Mouse (Mus musculus) mature B cell (primary cell): Measurements from ENCODE around the gene Gm48551.

Experiments
- in situ Hi-C: fragments of 300-500 bp; cut with MboI; formaldehyde crosslinking; loops from 2 replicates; pipeline ENCODE4 v1.14.3; 2019

Gm48551 gene

DNA sequence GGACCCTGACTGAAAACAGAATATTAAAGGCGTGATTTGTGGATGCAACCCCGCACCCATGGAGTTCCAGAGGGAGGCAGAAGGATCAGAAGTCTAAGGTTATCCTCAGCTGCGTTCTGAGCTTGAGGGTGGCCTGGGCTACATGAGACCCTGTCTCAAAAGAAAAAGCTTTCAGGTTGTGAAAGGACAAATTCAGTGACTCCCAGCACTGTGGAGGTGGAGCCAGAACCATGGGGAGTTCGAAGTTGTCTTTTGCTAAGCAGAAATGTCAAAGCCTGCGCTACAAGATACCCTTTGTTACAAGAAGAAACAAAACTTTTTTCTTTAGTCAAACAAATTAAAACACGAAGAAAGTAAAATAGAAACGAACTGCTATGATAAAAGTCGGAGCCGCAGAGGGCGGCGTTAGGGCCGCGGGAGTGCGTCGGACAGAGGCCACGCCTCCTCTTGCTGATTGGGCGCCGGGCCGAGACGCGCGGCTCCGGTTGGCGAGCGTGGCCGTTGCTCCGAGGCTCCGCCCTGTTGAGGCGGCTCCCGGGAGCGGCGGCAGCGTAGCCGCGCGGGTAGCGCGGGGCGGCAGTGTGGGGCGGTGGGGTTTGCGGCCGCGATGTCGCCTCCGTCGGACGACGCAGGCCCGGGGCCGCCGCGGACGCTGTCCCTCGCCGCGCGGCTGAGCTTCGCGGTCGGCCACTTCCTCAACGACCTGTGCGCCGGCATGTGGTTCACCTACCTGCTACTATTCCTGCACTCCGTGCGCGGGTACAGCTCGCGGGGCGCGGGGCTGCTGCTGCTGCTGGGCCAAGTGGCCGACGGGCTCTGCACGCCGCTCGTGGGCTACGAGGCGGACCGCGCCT lies 27.0 kb upstream of the Gm48551 start, which contains the start of gene Mfsd12:
Mfsd12 (plus strand) TSS at position 501 of the 854 bp plus-strand sequence.
- in situ Hi-C loops: no loop called here

DNA sequence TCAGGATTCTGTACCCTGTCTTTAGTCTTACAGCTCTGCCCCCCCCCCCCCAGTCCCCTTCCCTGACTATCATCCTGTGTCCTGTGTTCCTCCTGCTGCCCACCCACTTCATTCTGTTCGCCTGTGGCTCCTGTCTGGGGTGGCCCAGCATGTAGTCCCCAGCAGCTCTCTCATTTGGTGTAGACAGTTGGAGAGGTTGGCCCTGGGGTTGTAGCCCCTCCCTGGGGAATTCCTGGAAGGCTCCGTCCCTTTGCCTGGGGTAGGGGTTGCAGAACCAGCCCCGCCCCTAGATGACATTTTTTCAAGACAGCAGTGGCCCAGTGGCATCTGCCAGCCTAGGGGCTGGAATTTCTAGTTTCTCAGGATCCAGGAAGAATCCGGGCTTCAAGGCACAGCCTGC lies 26.1 kb upstream of the Gm48551 start:
- in situ Hi-C loops: no loop called here

DNA sequence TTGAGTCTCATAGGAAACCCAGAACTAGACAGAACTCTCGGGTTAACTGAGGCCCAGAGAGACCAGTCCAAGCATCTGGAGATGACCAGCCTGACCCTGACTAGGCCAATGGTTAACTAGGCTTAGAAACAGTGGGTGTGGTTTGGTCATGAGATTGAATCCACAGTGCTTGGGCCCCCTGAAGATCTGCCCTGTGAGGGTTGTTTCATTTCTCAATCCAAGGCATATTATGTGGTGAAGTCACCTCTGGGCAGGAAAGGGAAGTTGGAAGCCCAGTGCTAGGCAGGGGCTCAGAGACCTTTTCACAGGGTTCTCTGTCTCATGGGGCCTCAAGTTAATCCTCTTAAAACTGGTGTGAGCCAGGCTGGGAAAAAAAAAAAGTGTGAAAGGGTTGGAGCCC lies 25.4 kb upstream of the Gm48551 start:
- in situ Hi-C loops: no loop called here

DNA sequence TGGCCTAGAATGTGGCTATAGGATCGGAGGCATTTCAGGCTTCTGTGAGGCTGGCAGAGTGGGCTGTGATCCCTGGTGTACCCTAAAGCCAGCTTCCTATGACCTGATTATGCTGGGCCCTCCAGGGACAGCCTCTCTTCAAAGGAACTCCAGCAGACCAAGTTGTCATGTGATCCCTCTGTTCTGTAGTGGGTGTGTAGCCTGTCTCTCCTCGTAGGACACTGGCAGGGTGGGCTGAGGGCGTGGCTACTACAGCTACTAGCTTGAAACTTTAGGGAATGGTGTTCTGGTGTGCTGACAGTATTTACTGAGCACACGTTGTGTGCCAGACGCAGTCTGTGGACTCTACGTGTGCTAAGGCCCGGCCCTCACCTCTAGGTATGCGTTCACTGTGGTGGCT lies 23.5 kb upstream of the Gm48551 start:
- in situ Hi-C loops: no loop called here

DNA sequence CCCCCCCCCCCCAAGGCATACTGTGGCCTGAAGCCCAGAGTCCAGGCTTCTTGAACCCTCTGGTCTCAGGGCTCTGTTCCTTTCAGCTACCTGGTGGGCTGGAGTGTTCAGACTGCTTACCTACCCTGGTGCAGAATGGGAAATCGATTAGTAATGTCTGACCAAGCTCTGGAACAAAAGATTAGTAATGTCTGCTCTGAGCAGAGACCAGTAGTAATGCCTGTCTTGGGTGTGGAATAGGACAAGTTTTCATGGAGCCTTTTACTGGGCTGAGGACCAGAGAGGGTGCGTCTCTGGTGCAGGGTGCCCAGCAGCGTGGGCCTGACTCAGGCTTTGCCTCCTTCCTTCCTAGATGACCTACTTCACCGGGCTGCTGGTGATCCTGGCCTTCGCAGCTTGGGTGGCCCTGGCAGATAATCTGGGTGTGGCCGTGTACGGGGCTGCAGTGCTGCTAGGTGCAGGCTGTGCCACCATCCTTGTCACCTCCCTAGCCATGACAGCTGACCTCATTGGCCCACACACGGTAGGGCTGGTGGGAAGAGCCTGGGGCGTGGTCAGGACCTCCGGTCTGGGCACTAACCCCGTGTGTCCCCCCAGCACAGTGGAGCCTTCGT lies 21.8 kb upstream of the Gm48551 start:
- in situ Hi-C loops: no loop called here

DNA sequence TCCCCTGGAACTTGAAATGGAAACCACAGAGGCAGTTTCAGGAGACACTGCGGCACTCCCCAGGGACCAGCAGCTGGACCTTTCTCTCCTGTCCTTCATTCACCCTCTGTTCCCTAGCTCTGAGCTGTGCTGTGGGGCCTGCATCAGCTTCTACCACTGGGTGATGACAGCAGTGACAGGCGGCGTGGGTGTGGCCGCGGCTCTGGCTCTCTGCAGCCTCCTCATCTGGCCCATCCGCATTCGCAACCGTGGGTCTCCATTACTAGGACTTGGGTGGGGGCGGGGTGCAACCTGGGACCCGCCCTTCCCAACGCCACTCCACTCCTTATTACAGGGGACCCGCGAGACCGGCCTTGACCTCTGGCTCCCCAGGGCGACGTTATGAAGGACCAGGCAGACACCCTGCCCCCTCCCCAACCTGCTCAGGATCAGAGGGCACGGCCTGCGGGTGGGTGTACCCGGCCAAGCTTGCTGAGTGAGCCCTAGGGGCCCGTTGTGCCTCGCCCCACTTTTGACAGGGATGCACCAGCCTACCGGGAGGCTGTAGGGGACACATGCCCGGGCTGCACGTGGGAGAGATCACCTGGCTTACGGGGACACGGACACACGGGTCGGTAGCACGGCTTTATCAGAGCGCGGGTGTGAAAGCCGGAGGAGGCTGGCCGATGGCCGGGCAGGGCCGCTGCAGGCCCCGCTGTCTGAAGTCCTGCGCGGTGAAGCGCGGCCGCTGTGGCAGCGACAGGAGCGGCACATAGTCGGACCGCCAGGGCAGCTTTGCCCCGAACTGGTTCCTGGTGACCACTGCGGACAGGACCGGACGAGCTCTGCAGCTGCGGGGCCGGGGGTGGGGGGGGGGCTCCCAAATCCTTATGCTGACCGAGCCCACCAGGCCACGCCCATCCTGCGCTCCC lies 20.6 kb upstream of the Gm48551 start:
- in situ Hi-C loops: no loop called here

DNA sequence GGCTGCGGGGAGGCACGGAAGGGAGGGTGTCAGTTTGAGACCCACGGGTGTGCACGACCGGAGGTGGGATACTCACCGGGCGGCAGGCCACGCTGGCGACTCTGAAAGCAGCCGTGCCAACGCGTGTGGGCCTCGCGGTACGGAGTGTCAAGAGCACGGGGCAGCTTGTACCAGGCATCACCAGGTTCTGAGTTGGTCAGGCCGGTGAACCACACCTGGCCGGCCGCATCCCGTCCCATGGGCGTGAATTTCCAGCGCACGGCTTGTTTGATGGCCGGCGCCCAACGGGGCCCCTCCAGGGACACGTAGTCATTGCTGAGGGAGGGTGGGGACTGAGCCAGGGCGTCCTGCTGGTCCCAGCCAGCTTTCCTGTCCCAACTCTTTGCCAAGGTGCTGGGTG lies 19.6 kb upstream of the Gm48551 start:
- in situ Hi-C loops: no loop called here

DNA sequence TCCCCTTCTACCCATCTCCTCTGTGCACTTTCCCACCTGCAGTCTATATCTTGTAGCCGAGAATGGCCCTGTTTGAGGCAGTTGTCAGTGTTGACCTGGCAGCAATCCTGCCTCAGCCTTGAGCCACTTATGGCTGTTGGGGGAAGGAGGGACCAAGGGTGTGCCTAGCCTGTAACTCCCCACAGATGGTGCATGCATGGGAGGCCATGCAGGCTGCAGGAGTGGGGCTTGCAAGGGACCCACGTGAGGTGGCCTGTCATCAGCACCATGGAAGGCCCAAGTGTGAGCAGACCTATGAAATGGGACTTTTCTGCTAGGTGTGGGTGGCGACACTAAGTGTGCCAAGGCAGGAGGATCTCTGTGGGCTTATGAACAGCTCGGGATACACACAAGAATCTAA lies 19.2 kb upstream of the Gm48551 start:
- in situ Hi-C loops: no loop called here

DNA sequence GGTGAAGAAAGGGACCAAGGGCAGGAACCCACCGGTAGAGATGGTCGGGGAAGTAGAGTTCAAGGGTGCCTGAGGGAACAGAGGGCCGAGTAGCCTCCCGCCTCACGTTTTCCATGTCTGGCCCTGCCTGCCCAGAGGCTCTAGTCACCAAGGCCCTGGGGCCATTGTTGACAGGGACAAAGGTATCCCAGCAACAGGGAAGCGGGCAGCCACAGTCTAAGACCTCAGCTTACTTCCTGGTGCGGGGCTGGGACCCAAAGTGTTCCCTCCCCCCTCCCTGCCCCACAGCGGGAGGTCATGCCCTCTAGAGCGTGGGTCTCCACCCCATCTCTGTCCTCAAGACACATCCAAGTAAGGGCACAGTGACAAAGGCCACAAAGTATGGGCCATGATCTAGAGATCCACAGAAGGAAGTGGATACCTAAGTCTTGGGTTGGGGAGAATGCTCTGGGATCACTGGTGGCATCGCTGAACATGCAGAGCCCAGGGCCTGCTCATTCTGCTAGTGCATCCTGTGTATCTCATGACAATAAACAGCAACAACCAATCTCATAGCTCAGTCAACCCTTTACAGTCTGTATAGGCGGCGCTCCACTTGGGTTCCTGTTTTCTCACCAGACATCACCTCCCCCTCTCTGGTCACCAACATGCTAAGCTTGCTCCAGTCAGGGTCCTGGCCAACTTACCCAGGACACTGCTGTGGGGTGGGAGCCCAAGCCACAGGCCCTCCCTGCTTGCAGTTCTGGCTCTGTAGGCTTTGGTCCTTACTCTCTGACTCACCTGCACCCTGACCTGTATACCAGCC lies 18.4 kb upstream of the Gm48551 start, which contains the start of gene 4930404N11Rik:
4930404N11Rik (minus strand) TSS at position 145 of the 805 bp plus-strand sequence.
- in situ Hi-C loops: no loop called here

DNA sequence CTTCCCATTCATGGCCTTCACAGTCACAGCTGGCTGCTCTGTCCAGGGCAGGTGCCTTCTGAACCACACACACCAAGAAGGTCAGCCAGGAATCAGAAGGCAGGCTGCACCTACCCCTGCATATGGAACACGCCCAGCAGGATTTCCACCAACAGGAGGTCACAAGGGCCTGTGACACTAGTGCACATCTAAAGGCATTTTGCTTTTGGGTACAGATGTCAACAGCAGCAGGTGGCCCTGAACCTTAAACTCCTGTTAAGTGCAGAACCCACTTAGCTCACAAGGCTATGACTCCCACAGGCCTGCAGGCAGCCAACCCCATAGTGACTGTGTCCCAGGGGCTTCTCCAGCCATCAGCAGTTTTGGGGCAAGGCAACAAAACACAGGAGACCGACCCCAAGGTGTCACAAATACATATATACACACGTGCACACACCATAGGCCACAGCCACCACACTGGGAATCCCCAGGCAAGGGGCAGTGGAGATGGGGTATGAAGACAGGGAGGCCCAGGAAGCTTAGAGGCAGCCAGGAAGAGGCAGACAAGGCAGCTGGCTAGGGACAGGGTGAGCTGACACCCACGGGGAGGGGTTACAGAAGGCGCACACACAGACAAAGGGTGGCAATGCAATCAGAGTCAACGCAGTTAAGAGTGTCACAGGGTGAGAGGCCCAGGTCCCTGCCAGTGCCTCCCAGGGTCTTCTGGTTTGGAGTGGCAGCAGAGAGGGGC lies 17.6 kb upstream of the Gm48551 start:
- in situ Hi-C loops: no loop called here

DNA sequence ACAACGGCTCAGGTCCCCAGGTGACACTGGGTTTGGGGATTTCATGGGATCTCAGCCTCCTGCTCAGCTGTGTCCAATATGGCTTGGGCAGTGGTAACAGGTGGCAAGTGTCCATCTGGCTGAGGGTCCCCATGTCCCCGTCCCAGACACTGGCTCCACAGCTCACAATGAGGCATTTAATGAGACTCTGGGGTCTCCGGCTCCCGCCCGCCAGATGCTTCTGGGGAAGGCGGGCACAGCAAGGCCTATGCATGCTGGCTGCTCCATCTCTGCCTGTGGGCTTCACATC lies 17.1 kb upstream of the Gm48551 start:
- in situ Hi-C loops: no loop called here

DNA sequence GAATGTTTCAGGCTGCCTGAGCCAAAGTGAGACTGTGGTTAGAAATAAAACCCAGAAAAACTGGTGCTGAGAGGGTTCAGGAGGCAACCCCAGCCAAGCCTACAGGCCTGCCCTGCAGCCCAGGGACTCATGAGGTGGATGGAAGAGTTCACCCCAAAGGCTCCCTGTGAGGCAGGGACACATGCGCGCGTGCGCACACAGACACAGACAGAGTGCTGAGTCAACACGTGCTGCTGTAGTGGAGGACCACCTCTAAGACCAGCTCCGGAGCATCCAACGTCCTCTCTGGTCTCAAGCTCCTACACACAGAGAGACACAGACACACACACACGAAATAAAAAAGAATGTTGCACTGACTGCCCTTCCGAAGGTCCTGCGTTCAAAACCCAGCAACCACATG lies 8.9 kb upstream of the Gm48551 start:
- in situ Hi-C loops: no loop called here

DNA sequence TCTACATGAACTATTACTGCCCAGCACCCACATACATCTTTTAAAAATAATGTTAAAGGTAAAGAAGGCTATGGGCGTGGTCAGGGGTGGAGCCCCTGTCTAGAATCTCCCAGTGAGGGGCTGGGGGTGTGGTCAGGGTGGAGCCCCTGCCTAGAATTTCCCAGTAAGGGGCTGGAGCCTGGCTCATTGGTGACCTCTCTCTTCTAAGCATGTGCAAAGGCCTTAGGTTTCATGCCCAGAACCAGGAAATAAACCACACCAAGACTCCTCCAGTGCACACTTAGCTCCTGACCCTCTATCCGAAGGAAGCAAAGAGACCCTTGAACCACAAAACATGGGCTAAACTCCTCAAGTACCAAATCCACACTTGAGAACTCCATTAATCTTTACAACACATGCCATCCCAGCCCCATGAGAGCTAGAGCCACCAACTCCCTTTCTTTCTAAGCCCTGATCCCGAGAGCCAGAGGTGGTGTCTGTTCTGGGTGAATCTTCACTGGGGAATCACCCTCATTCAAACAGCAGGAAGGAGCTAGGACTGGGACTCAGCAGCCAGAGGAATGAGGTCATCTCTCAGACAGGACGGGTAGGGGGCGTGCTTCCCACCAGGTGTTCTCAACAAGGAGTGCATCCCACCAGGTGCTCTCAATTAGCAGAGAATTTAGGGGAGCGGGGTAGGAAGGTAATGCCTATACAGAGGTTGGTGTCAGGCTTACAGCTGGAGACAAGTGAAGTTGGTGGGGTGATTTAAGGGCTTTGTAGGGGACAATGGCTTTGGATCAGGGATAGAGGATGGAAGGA lies 7.5 kb upstream of the Gm48551 start:
- in situ Hi-C loops: no loop called here

DNA sequence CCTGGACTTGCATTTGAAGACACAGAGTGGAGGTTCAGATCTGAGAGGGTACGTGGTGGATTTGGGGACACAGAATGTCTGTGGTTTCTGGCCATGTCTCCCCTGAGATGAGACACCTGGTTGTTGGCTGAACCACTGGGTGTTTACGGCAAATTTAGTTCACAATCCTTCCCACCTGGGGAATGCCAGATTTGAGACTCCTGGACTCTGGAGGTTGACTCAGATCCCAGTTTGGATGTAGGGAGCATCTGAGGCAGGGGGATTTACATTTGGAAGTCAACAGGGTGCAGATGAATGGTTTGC lies 7.0 kb upstream of the Gm48551 start:
- in situ Hi-C loops: no loop called here

DNA sequence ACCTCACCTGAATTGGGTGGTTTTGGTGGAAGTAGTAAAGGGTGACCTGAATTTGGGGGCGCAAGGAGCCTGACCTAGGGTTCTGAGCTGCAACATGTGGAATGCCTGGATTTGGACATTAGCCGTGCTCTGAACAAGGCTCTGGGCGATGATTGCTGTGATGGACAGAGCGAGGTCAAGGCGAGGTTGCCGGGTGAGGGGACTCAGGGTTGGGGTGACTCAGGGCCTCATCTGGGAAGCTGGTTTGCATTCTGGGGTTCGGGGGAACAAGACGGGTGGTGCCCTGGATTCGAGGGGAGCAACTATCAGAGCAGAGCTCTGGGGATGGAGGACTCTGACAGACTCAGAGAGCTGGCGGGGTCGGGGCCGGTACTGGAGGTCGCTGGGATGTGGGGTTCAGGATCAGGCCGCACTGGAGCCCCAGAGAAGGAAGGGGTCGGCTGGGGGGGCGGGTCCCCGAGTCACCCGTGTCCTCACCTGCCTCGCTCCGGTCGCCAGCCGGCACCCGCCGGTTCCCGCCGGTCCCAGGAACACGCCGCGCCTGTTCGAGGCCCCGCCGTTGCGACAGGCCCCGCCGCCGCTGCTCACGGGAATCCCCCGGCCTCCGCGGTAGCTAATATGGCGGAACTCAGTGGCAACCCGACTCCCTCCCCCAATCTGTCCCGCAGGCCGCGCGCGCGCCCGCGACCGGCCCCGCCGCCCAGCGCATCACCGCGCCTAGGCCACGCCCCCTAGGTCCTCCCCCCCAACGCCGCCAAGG lies 6.3 kb upstream of the Gm48551 start, which contains the start of gene Fzr1:
Fzr1 (minus strand) TSS at position 724 of the 760 bp plus-strand sequence.
- in situ Hi-C loops: no loop called here

DNA sequence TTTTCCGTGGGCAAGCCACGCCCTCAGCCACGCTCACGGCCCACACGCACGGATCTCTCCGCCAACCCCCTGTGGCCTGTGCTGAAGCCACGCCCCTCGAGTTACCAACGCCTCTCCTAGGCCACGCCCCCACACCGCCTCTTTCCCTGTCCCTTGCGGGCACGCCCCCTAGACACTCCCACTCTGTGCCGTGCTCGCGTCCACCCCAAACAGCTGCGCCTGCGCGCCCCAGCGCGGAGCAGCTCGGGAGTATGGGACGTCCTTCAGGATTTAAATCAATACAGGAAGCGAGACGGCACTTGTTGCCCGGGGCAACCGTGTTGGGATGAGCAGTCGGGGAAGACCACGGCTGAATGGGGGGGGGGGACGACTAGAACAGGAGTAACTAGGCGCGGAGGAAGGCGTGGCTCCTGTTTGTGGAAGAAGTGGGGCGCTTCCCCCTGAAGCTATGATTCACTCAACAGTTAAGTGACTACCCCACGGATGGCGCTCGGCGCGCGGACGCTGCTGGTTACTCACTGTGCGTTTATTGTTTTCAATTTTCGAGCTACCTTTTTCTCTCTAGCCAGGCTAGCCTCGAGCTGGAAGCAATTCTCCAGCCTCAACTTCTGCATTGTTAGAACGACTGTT lies 5.6 kb upstream of the Gm48551 start:
- in situ Hi-C loops: no loop called here

DNA sequence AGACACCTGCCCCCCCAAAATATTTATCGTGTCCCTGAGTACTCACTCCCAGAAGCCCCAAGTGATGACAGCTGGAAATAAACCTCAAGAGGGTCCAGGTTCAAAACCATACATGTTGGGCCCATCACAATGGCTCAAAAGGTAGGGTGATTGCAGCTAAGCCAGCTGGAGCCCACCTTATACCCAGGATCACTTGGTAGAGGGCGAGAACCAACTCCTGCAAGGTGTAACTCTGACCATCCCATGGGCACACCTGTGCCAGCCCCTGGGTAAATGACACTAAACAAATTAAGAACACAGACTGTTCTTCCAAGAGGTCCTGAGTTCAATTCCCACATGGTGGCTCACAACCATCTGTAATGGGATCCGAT lies 5.1 kb upstream of the Gm48551 start:
- in situ Hi-C loops: no loop called here

DNA sequence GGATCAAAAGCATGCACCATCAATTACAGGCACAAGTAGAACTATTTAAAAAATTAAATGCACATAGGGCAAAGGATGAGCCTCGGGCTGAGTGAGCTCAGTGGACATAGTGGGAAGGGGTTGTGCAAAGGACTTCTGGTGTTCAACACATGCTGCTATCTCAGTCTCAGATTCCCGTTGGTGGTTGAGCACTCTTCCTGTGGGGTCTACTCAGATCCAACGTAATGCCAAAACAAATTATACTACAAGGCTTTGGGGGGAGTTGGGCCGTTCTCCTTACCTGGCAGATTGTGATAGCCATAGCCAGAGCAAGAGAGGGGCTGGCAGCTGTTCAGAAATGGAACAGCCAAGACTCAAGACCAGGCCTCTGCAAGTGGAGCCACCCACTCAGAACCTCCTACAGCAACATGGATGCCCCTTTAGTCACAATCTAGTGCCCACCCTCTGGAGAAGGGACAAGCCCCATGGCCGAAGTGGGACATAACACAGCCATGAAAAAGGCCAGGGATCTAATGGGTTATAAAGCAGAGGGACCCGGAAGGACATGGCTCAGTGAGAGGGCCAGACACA lies 4.4 kb upstream of the Gm48551 start:
- in situ Hi-C loops: no loop called here

DNA sequence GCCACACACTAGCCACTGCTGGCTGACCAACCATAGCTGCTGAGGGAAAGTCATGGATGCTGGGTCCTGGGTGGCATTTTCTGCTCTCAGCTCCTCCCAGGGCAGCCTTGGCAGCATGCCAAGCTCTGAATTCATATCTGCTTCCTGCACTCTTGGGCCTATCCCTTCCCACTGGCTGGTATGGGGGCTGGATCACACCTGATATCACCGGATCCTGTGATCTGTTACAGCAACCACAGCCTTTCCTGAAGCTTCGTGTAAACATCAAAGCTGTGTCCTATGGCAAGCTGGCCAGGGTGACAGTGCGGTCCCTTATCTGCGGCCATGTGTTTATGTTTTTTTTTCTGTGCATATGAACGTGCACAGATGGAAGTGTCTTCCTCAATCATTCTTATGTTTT lies 2.2 kb upstream of the Gm48551 start:
- in situ Hi-C loops: no loop called here
